Mouse (Mus musculus): Measurements from ENCODE around the gene Clec18a.

DNA sequence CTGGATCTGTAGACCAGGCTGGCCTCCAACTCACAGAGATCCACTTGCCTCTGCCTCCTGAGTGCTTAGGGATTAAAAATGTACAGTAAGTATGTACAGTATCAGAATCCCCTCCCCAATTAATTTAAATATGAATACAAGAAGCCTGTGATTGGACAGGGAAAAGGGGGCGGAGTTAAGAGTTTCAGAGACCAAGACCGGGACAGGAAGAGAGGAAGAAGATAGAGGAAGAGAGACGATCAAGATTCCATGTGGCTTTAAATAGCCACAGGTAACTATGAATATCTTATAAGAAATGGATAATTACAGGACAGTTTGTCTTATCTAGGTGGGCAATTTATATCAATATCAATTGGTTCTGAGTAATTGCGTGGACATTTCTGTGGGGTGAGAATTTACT lies 62.6 kb downstream of the Clec18a start:
- no peak for TF ChIP-seq POLR2AphosphoS2 (IDR thresholded peaks at IDR 0.05; ENCODE audit: low read depth, low read length)
- TF ChIP-seq EP300 (IDR thresholded peaks at IDR 0.05; ENCODE audit: low read length) = no peak
- TF ChIP-seq MAX (IDR thresholded peaks at IDR 0.05; ENCODE audit: low read length) = no peak; the same call in 1 of the 2 replicates
- no peak for TF ChIP-seq CHD1 (IDR thresholded peaks at IDR 0.05; ENCODE audit: low read depth, low read length)
- peak; percentile 55; the same call in 1 of the 2 replicates for TF ChIP-seq POLR2A (IDR thresholded peaks at IDR 0.05; ENCODE audit: low read depth, low read length)
- no peak for TF ChIP-seq CTCF (conservative IDR thresholded peaks at IDR 0.05 in 1 of 2, IDR thresholded peaks at IDR 0.05 in 1 of 2; ENCODE audit: low read depth in 2 of 2, low read length in 2 of 2)
- no peak for TF ChIP-seq E2F4 (IDR thresholded peaks at IDR 0.05; ENCODE audit: insufficient replicate concordance, low read depth, low read length)
- peak; percentile 58; the same call in 1 of the 2 replicates for TF ChIP-seq MEF2A (IDR thresholded peaks at IDR 0.05; ENCODE audit: borderline replicate concordance, low read depth, low read length)
- TF ChIP-seq MAFK (IDR thresholded peaks at IDR 0.05; ENCODE audit: insufficient replicate concordance, low read length) = no peak

Measured in CH12.LX (cell line).